Mouse (Mus musculus) lung, adult 2 months (tissue): ENCODE data around the gene Sap30. TPM values are rescaled to one million over a fixed set of nuclear protein-coding genes. Genes with fewer than 3 reads are reported as not detected.

Source experiments
- DNase-seq: peaks from one replicate; pipeline ENCODE4 v3.0.0; 2022
- H3K4me1 ChIP-seq: fragments of 200-500 bp; 2 replicates; pipeline ENCODE4 v1.6.1; 2011; ENCODE audit warnings: low read length; ENCODE audit not compliant: control insufficient read depth, insufficient read depth
- H3K4me3 ChIP-seq: fragments of 200-500 bp; replicated peaks from 2 replicates; pipeline ENCODE3; 2011; ENCODE audit warnings: low read depth, mild to moderate bottlenecking, control low read depth, low read length; ENCODE audit errors: extremely low read depth
- CTCF ChIP-seq: fragments of 200-500 bp; IDR thresholded peaks from 2 replicates; pipeline ENCODE4 v1.5.1; 2011; ENCODE audit warnings: mild to moderate bottlenecking, low read length, control low read depth; ENCODE audit not compliant: insufficient read depth
- POLR2A ChIP-seq: fragments of 200-500 bp; IDR thresholded peaks from 2 replicates; pipeline ENCODE4 v1.6.1; 2011; ENCODE audit warnings: low read depth, mild to moderate bottlenecking, control low read depth, low read length, borderline replicate concordance; ENCODE audit errors: extremely low read depth
- WGBS: fragments of 180-500 bp; shearing (Covaris S2); methylation state at CpG from one replicate; pipeline ENCODE4 v1.1.7; 2018; 5-methylcytosine and 5-hydroxymethylcytosine counted together
- polyA plus RNA-seq: library from polyadenylated mRNA; depleted of rRNA; stranded (reverse); fragments of >200 nt; gene quantifications from 2 replicates; pipeline ENCODE4 v1.2.3, GENCODE M21; 2012

The Sap30 gene
- polyA plus RNA-seq, 1 experiment = 6.3 TPM

GRCm38 (mm10) chr8:57479700-57480099 lies 8.0 kb downstream of the Sap30 start:
- 89% methylated on average over 8 of the region's 8 CpGs for WGBS

GRCm38 (mm10) chr8:57478406-57478805 lies 9.3 kb downstream of the Sap30 start:
- Histone ChIP-seq H3K4me1 (no peaks in the 10 kb centered on the region), H3K4me3 (no peak overlapping the region)
- TF ChIP-seq CTCF (no peak), POLR2A (no peak)
- WGBS = 36% methylated on average over 3 of the region's 3 CpGs
- DNase-seq = no peak

More at GRCm38 (mm10) chr8:57479700-57480099, 8.0 kb downstream of the Sap30 start:
- H3K4me1 ChIP-seq = no peaks in the 10 kb centered on the region
- DNase-seq = no peak
- no peak overlapping the region for H3K4me3 ChIP-seq
- no peak for TF ChIP-seq CTCF
- no peak for TF ChIP-seq POLR2A

DNA sequence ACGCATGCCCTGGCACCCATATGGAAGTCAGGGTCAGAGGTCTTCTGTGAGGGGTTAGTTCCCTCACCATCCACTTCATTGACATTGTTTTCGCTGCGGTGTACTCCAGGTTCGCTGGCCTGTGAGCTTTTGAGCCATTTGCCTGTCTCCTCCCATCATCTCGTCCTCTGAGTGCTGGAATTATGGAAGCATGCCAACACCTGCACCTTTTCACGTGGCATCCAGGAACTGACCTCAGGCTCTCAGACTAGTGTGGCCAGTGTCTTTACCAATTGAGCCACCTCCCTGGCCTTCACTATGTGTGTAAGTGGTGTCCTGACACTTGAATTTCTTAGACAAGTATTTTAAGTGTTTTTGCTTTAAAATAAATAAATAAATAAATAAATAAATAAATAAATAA lies 13.9 kb downstream of the Sap30 start:
- no peak for DNase-seq
- Histone ChIP-seq H3K4me1 (no peaks in the 10 kb centered on the region), H3K4me3 (no peak overlapping the region)
- 67% methylated on average over 6 of the region's 6 CpGs for WGBS
- TF ChIP-seq CTCF (no peak), POLR2A (no peak)

GRCm38 (mm10) chr8:57470863-57471262 lies 16.8 kb downstream of the Sap30 start:
- DNase-seq = no peak
- H3K4me1 ChIP-seq = no peaks in the 10 kb centered on the region
- WGBS = 94% methylated on average over 5 of the region's 5 CpGs
- no peak for TF ChIP-seq POLR2A
- no peak for TF ChIP-seq CTCF
- no peak overlapping the region for H3K4me3 ChIP-seq

DNA sequence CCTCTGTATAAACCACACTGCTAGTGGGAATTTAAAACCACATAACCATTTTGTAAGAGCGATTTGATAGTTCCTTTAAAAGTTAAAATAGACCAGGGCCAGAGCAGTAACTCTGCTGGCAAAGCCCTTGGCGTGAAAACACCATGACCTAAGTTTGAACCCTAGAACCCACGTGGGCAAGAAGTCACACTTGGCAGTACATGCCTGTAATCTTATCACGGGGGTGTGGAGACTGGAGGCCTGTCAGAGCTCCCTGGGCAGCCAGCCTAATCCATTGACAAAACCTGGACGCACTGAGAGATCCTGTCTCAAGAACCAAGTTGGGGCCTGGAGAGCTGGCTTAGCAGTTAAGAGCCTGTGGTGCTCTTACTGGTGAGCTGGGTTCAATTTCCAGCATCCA lies 19.0 kb downstream of the Sap30 start:
- WGBS = 26% methylated on average over 5 of the region's 5 CpGs

GRCm38 (mm10) chr8:57463757-57464156 lies 23.9 kb downstream of the Sap30 start:
- H3K4me1 ChIP-seq = no peaks in the 10 kb centered on the region
- 73% methylated on average over 3 of the region's 3 CpGs for WGBS
- no peak for TF ChIP-seq CTCF
- TF ChIP-seq POLR2A = no peak
- no peak for DNase-seq
- H3K4me3 ChIP-seq = no peak overlapping the region

More for the DNA sequence above, 19.0 kb downstream of the Sap30 start:
- TF ChIP-seq CTCF (no peak), POLR2A (no peak)
- no peaks in the 10 kb centered on the region for H3K4me1 ChIP-seq
- DNase-seq = peak; percentile 32
- no peak overlapping the region for H3K4me3 ChIP-seq

- no peak for TF ChIP-seq POLR2A
- TF ChIP-seq CTCF = no peak
- no peak overlapping the region for H3K4me3 ChIP-seq
- H3K4me1 ChIP-seq = no peaks in the 10 kb centered on the region
- no peak for DNase-seq
- 28% methylated on average over 1 of the region's 1 CpGs for WGBS
Measured at GRCm38 (mm10) chr8:57462839-57463238, 24.8 kb downstream of the Sap30 start.

DNA sequence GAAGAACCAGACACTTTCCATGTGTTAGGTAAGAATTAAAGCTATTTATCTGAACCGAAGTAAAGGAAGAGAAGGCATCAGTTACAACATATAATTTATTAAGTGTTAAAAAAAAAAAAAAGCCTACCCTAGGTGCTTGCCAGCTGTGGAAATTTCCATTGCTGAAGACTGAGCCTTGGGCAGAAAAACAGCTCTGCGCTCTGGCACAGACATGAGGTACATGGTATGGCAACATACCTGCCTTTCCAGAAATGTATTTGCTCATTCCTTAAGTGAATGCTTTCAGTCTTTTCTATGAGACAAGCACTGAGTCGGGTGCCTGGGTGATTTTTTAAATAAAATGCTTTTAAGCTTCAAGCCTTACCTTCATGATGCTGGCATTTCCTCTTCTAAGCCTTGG lies 29.7 kb downstream of the Sap30 start:
- 47% methylated on average over 3 of the region's 3 CpGs for WGBS
- TF ChIP-seq CTCF (no peak), POLR2A (no peak)
- DNase-seq = no peak
- Histone ChIP-seq H3K4me1 (no peaks in the 10 kb centered on the region), H3K4me3 (no peak overlapping the region)

DNA sequence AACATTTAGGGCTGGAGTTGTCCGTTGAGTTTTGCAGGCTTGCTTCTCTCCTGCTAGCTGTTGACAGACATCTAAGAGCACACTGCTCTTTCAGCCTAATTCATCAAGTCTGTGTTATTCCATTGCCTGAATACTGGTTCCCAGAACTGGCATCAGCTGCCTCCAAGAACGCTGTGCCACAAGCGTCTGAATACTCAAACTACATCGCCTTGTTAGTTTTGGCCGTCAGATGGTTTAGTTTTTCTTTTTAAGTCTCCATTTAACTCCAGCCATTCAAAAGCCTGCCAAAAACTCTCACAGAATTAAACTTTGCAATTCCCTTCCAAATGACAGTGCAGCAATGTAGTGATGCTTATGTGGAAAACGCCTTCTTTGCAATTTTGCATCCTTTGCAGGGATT lies 30.5 kb downstream of the Sap30 start:
- WGBS = 65% methylated on average over 6 of the region's 6 CpGs
- no peak for DNase-seq
- Histone ChIP-seq H3K4me1 (no peaks in the 10 kb centered on the region), H3K4me3 (no peak overlapping the region)
- TF ChIP-seq CTCF (no peak), POLR2A (no peak)

DNA sequence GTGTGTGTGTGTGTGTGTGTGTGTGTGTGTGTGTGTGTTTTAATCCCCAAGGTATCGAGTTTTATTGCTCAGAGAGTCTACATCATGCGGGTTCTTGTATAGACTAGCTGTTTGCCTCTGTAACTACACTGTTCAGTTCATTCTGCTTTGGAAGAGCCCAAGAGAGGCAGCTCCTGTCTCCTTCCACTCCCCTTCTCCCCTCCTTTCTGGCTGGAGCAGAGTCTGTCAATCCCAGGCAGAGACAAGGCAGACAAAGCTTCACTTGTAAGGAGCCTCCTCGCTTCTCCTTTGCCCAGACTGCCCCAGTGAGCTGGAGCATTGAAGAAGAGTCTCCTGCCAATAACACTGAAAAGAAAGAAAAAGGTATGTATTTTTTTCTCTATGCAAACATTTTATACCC lies 31.9 kb downstream of the Sap30 start, which contains the start of gene Scrg1:
Gene Scrg1, plus strand, starts transcription at position 159 of the 400 bp plus-strand sequence.
- Histone ChIP-seq H3K4me3 (no peak within 1 kb of the TSS), H3K4me1 (no peaks in the 10 kb centered on the region)
- DNase-seq = no peak
- 81% methylated on average over 3 of the region's 3 CpGs for WGBS
- TF ChIP-seq CTCF = no peak
- TF ChIP-seq POLR2A = no peak
